Mouse (Mus musculus): Measurements from ENCODE around the gene Otop3. TPM values are rescaled to one million over a fixed set of nuclear protein-coding genes. Genes with fewer than 3 reads are reported as not detected.

The Otop3 gene
- not detected for total RNA-seq (2021)
- long read RNA-seq, experiment 1: 0 reads
- long read RNA-seq, experiment 2: 0 reads

DNA sequence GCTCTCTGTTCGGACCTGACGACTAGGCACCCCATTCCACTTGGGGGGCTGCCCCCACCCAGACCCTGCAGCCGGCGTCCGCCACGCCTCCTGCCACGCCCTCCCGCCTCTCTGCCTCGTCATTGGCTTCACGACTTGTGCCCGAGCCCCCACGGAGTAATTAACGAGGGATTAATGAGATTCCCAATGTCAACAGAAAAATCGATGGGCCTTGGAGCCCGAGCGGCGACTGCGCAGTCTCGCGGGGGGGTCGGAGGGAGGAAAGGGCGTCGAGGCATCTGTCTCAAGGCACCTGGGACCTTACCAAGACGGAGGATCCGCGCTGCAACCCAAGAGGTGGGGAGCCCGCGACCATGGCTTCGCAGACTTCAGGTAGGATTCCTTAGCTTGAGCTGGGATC is at the start of gene Otop3:
Gene Otop3, plus strand, starts transcription at position 201 of the 400 bp plus-strand sequence.
- no peak for DNase-seq

GRCm38 (mm10) chr11:115285282-115285681 is 49.2 kb upstream of the Otop3 start:
- no peak for DNase-seq

- no peak for DNase-seq
Observed at GRCm38 (mm10) chr11:115286201-115286993, 48.1 kb upstream of the Otop3 start.

- DNase-seq: no peak
Observed at GRCm38 (mm10) chr11:115287386-115287785, 47.1 kb upstream of the Otop3 start.

DNA sequence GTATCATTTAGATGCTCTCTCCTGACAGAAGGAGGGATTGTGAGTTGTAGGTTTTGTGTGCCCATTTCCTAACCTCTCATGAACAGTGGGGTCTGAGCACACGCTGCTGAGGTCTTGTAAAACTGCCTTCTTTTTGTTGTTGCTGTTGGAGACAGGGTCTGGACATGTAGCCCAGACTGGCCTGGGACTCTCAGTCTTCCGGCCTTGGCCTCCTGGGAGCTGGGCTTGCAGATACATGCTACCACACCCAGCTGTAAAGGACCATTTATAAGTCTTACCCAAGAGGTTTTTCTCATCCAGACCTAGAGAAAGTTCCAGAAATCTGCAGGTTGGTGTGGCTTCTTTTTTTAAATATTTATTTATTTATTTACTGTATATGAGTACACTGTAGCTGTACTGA is 46.2 kb upstream of the Otop3 start:
- DNase-seq: peak in 1 of 2 experiments; percentile 64

- no peak for DNase-seq
Observed at GRCm38 (mm10) chr11:115289885-115290284, 44.6 kb upstream of the Otop3 start.

- DNase-seq: no peak
Observed at GRCm38 (mm10) chr11:115290314-115290713, 44.2 kb upstream of the Otop3 start.

GRCm38 (mm10) chr11:115290919-115291318 is 43.6 kb upstream of the Otop3 start:
- DNase-seq: peak; percentile 91 to 92

DNA sequence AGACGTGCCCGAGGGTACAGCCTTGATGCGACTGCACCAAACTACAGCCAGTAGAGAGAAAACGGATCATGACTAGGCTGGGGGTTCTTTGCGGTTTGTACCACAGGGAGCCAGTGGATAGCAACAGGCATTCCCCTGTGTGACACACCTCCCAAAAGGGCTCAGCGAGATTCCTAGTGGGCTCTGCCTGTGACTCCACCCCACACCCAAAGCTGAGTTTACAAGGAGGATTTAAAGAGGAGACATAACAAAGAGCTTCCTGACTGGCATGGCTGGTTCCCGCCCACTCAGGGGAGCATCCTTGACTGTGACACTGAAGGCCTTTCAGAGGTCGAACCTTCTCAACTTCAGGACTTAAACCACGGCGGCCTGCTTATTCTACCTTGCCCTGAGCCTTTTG is 43.0 kb upstream of the Otop3 start:
- DNase-seq: no peak

DNA sequence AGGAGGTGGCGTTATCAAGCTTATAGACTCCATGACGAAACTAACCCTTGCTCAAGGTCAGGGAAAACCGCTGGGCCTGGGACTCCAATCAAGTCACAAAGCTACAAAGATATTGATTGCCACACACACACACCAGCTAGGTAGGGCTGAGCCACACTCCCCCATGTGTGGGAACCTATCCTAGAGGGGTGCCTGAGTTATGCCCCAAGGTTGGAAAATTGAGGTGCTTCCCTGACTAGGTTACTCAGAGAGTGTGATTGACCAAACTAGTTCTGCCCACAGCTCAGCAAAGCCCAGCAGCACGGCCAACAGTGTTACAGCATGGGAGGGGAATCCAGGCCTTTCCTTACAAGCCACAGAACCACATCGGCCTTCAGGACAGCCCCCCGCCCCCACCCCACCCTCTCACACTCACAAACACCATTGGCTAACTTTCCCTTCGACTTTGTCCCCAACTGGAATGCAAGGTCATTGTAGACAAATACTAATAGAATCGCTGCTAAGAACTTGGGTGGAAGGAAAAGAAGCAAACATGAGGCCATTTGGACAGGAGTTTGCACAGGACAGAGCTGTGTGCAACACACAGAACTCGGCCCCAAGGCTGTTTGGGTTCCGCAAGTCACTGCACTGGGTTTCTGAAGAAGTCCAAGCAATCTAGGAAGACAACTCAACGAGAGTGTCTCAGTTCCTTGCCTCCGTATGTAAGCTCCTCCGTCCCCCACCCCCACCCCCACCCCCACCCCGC is 41.7 kb upstream of the Otop3 start:
- no peak for DNase-seq

GRCm38 (mm10) chr11:115295939-115296338 is 38.6 kb upstream of the Otop3 start:
- no peak for DNase-seq

DNA sequence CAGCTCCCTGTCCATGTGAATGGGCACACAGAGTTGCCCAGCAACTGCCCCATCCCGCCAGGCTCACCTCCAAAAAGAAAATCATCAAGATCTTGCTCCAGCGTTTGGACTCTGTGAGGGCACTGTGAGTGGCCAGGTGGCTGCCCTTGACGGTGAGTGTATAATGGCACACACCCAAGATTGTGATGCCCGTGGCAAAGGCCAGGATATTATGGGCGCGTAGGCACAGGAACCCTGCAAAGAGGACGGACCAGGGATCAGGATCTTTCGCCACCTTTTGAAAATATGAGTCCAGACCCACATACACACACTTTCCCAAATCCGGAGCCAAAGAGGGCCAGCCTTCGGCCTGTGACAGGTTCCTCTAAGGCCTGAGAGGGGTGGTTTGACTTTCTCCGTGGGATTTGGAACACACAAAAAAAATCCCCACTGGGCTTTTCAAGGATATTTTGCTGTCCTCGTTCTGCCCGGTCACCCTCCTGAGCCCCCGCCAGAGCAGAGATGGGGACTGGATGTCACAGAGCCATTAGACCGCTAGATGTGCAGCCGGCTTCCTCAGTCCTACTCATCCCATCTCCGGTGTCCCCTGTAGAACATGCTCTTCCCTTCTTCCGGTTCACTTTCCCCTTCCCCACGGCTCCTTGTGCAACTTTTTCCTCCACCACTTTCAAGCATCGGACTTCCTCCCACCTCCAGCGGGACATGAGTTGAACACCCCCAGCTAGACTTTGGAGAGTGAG is 37.9 kb upstream of the Otop3 start:
- DNase-seq: no peak

- DNase-seq: peak; percentile 69 to 72
Observed at GRCm38 (mm10) chr11:115297214-115297826, 37.2 kb upstream of the Otop3 start, which contains the start of gene Fads6. Gene Fads6 (minus strand): TSS chr11:115297663.

- DNase-seq: no peak
Observed at GRCm38 (mm10) chr11:115298160-115298559, 36.4 kb upstream of the Otop3 start.

GRCm38 (mm10) chr11:115300745-115301144 is 33.8 kb upstream of the Otop3 start:
- no peak for DNase-seq

DNA sequence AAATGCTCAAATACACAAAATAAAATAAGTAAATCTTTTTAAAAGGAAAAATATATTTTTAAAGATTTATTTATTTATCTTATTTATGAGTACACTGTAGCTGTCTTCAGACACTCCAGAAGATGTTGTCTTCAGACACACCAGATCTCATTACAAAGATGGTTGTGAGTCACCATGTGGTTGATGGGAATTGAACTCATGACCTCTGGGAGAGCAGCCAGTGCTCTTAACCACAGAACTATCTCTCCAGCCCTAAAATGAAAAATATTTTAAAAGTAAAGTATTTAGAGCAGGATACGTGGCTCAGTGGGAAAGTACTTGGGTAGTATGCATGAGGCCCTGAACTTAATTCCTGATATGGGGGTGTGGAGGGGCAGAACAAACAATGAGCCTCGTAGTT is 33.2 kb upstream of the Otop3 start:
- no peak for DNase-seq

DNA sequence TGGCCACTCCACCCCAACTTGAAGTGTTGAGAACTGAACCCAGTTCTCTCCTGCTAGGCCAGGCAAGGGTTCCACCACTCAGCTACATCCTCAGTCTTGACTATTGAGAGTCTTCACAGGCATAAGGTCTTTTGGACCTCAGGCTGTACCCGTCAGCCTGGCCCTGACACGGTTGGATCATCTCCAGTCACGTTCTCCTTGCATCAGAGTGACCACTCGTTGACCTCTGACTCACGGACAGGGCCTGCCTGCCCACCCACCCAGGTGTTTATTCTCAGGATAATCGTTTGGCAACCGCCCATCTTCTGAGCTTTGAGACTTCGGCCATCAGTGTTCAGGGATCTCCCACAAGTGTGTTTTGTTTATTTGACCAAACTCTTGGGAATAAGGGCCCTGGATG is 31.4 kb upstream of the Otop3 start:
- DNase-seq: no peak

DNA sequence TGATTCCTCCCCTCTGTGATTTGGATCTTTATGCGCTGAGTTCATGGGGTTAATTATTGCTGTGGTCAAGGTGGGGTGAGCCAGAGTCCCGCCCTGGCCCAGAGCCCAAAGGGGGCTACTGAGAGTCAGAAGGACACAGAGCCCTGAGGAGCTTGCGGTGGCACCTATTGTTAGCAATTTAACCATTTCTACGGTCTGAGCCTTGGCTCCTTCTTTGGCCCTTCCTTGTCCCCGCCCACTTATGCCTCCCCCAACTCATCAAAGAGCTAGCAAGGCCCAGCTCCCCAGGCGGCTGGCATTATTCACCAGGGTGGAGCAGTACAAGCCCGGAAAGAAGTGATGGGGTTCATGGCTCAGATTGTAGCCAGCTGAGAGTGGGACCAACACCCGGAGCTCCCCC is 27.7 kb upstream of the Otop3 start, which contains the start of gene Otop2:
Gene Otop2, plus strand, starts transcription at position 301 of the 400 bp plus-strand sequence.
- DNase-seq: no peak

- no peak for DNase-seq
Observed at GRCm38 (mm10) chr11:115308781-115309180, 25.8 kb upstream of the Otop3 start.

DNA sequence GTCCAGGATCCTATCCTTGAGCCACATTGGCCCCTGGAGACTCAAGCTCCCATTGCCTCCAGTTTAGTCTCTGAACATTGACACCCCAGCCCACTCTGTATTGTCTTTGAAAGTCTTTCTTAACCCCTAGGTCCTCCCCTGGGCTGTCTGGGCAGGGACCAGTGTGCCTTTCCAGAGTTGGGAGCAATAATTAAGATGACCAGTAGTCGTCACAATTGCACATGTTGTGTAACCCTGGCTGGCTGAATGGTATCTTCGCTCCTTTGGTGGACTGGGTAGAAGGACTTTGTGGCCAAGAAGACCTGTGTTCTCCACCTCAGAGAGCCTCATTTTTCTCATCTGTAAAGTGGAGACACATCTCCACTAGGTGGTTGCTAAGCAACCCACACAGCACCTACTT is 20.3 kb upstream of the Otop3 start:
- no peak for DNase-seq

DNA sequence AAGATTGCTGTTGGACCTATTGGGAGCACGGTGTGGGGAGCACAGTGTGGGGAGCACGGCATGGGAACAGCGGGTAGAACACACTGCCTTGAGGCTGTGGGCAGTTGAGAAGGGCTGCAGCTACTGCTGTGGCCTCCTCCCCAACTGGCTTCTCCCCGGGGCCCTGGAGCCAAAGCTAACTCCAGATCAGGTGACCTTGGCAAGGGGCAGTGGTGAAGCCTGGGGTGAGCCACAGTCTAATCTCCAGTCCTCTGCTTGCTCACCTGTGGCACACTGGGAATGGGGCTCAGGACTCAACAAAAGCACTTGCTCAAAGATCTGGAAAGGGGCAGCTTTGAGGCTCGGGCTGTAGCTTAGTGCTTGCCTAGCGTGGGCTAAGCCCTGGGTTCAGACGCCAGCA is 17.3 kb upstream of the Otop3 start:
- DNase-seq: no peak

Measured in heart, adult 18-20 months (tissue).